Mouse (Mus musculus) limb, embryonic 14.5 days (tissue): ENCODE data around the gene Sipa1. TPM values are rescaled to one million over a fixed set of nuclear protein-coding genes. Genes with fewer than 3 reads are reported as not detected.
"Not testable (repeated sequence)": the region's sequence is repeated elsewhere in the genome, so short reads cannot be mapped to it uniquely, and the experiment has no call there.

Experiments used
- ATAC-seq: fragments of 200-750 bp; cut with Nextera tagmentation; 2 replicates; pipeline ENCODE4 v1.8.0; 2017; ENCODE audit warnings: low read depth, moderate number of reproducible peaks, moderate TSS enrichment; ENCODE audit not compliant: low FRiP score
- DNase-seq: peaks from one replicate; pipeline ENCODE4 v3.0.0-alpha.2; 2015; ENCODE audit warnings: low spot score
- H3K27ac ChIP-seq: fragments of 300-500 bp; sonication (generic); replicated peaks from 2 replicates; pipeline ENCODE4 v1.5.1; 2014; ENCODE audit warnings: low read depth, mild to moderate bottlenecking, low read length, moderate library complexity, mixed read lengths
- H3K27me3 ChIP-seq: fragments of 300-500 bp; sonication (generic); 2 replicates; pipeline ENCODE4 v1.6.1; 2014; ENCODE audit warnings: low read length, mixed read lengths; ENCODE audit not compliant: control insufficient read depth, insufficient read depth
- H3K36me3 ChIP-seq: fragments of 300-500 bp; sonication (generic); 2 replicates; pipeline ENCODE4 v1.6.1; 2014; ENCODE audit warnings: mild to moderate bottlenecking, low read length, moderate library complexity, mixed read lengths; ENCODE audit not compliant: control insufficient read depth, insufficient read depth
- H3K4me1 ChIP-seq: fragments of 300-500 bp; sonication (generic); 2 replicates; pipeline ENCODE4 v1.6.1; 2014; ENCODE audit warnings: antibody characterized with exemption, low read length, mixed read lengths; ENCODE audit not compliant: control insufficient read depth, insufficient read depth
- H3K4me2 ChIP-seq: fragments of 300-500 bp; sonication (generic); replicated peaks from 2 replicates; pipeline ENCODE4 v1.6.1; 2014; ENCODE audit warnings: low read depth, mild to moderate bottlenecking, low read length, moderate library complexity; ENCODE audit not compliant: severe bottlenecking
- H3K4me3 ChIP-seq: fragments of 300-500 bp; sonication (generic); replicated peaks from 2 replicates; pipeline ENCODE4 v1.5.1; 2014; ENCODE audit warnings: low read length
- H3K9ac ChIP-seq: fragments of 300-500 bp; sonication (generic); 2 replicates; pipeline ENCODE4 v1.6.1; 2014; ENCODE audit warnings: mild to moderate bottlenecking, low read depth, low read length, moderate library complexity; ENCODE audit not compliant: severe bottlenecking
- H3K9me3 ChIP-seq: fragments of 300-500 bp; sonication (generic); 2 replicates; pipeline ENCODE4 v1.6.1; 2016; ENCODE audit warnings: low read length; ENCODE audit not compliant: control insufficient read depth
- POLR2A ChIP-seq: fragments of 200-500 bp; IDR thresholded peaks from 2 replicates; pipeline ENCODE4 v1.8.0; 2012; ENCODE audit warnings: inconsistent platforms, mild to moderate bottlenecking, moderate library complexity, borderline replicate concordance; ENCODE audit not compliant: insufficient read depth, insufficient read length; ENCODE audit errors: extremely low read depth
- WGBS: fragments of 180-500 bp; shearing (Covaris S2); extraction: QIAGEN DNeasy Blood & Tissue Kit; methylation state at CpG from one replicate; pipeline ENCODE4 v1.1.7; 2014; 5-methylcytosine and 5-hydroxymethylcytosine counted together
- polyA plus RNA-seq, 2 experiments: library from polyadenylated mRNA; depleted of rRNA in 1 of 2; stranded (reverse) in 1 of 2; unstranded in 1 of 2; fragments of >200 nt; fragmentation: Nextera tagmentation in 1 of 2; extraction: Ambion mirVana in 1 of 2; gene quantifications; 2 replicates each; pipeline versions ENCODE4 v1.2.1 to v1.2.3; 2012 to 2014

Sipa1 gene
- polyA plus RNA-seq, 2 experiments, result 27.9 to 62.5 TPM

GRCm38 (mm10) chr19:5689088-5689428 lies 25.6 kb upstream of the Sipa1 start:
- peak overlapping the region; percentile 91 for H3K27ac ChIP-seq
- H3K27me3 ChIP-seq, result no peaks in the 10 kb centered on the region
- 3% methylated on average over 7 of the region's 7 CpGs for WGBS
- peaks cover 26% of the 10 kb centered on the region for H3K4me1 ChIP-seq
- no peak for DNase-seq
- peak overlapping the region; percentile 77 for H3K4me2 ChIP-seq
- peak overlapping the region; percentile 88 for H3K4me3 ChIP-seq
- peaks cover 60% of the 10 kb centered on the region for H3K36me3 ChIP-seq
- no peaks in the 10 kb centered on the region for H3K9me3 ChIP-seq
- peak overlapping the region; percentile 79 for H3K9ac ChIP-seq
- no peak for TF ChIP-seq POLR2A
- no peak for ATAC-seq

GRCm38 (mm10) chr19:5688200-5689087 lies 24.9 kb upstream of the Sipa1 start, which contains the start of the genes Map3k11 and Pcnx3:
TSS of gene Map3k11 (plus strand) at chr19:5688742.
TSS of gene Pcnx3 (minus strand) at chr19:5688908.
- ATAC-seq (peak; percentile 93), DNase-seq (peak; percentile 99)
- 3% methylated on average over 68 of the region's 69 CpGs for whole genome bisulfite sequencing
- H3K4me2 ChIP-seq, result peak within 1 kb of the TSS; percentile 77
- H3K4me3 ChIP-seq, result peak within 1 kb of the TSS; percentile 88
- H3K36me3 ChIP-seq, result peaks cover 60% of the 10 kb centered on the region
- no peaks in the 10 kb centered on the region for H3K27me3 ChIP-seq
- peak within 1 kb of the TSS; percentile 79 for H3K9ac ChIP-seq
- H3K4me1 ChIP-seq, result peaks cover 26% of the 10 kb centered on the region
- no peaks in the 10 kb centered on the region for H3K9me3 ChIP-seq
- peak within 1 kb of the TSS; percentile 91 for H3K27ac ChIP-seq
- 0 out of 2 replicates have a peak, but pooled peaks have one; percentile 35 for TF ChIP-seq POLR2A

- peak overlapping the region; percentile 74 for H3K9ac ChIP-seq
- peaks cover 22% of the 10 kb centered on the region for H3K4me1 ChIP-seq
- peaks cover 60% of the 10 kb centered on the region for H3K36me3 ChIP-seq
- WGBS, result 13% methylated on average over 9 of the region's 9 CpGs
- H3K4me3 ChIP-seq, result peak overlapping the region; percentile 88
- peak overlapping the region; percentile 77 for H3K4me2 ChIP-seq
- no peak overlapping the region for H3K27ac ChIP-seq
- no peaks in the 10 kb centered on the region for H3K27me3 ChIP-seq
- no peak for TF ChIP-seq POLR2A
- no peak for ATAC-seq
- DNase-seq, result no peak
- no peaks in the 10 kb centered on the region for H3K9me3 ChIP-seq
These were observed 24.2 kb upstream of the Sipa1 start for GRCm38 (mm10) chr19:5687738-5688137.

GRCm38 (mm10) chr19:5686954-5687353 lies 23.4 kb upstream of the Sipa1 start:
- H3K27me3 ChIP-seq, H3K27ac ChIP-seq, DNase-seq, H3K9me3 ChIP-seq, H3K9ac ChIP-seq, H3K4me3 ChIP-seq, H3K4me2 ChIP-seq, ATAC-seq: not testable (repeated sequence)
- H3K36me3 ChIP-seq, result peaks cover 65% of the 10 kb centered on the region
- peaks cover 19% of the 10 kb centered on the region for H3K4me1 ChIP-seq
- 92% methylated on average over 8 of the region's 12 CpGs for WGBS

GRCm38 (mm10) chr19:5686437-5686836 lies 22.9 kb upstream of the Sipa1 start:
- H3K9ac ChIP-seq, result no peak overlapping the region
- H3K9me3 ChIP-seq, result no peaks in the 10 kb centered on the region
- H3K4me1 ChIP-seq, result peaks cover 14% of the 10 kb centered on the region
- H3K4me3 ChIP-seq, result no peak overlapping the region
- H3K27ac ChIP-seq, result no peak overlapping the region
- ATAC-seq (no peak), DNase-seq (no peak)
- TF ChIP-seq POLR2A, result no peak
- H3K27me3 ChIP-seq, result no peaks in the 10 kb centered on the region
- peaks cover 65% of the 10 kb centered on the region for H3K36me3 ChIP-seq
- no peak overlapping the region for H3K4me2 ChIP-seq
- 91% methylated on average over 13 of the region's 13 CpGs for WGBS
